Mouse (Mus musculus) left cerebral cortex, adult 9 months (tissue): ENCODE measurements at regions not wholly inside any gene's neighbourhood (a gene's known extent, or its start where the extent isn't known, plus 50 kb on each side); places are given as distances from the start of the nearest gene placed in this dataset.

Experiments
- DNase-seq, 2 experiments: peaks; one replicate each; pipeline ENCODE4 v3.0.0; 2022; ENCODE audit warnings: low spot score in 2 of 2

DNA sequence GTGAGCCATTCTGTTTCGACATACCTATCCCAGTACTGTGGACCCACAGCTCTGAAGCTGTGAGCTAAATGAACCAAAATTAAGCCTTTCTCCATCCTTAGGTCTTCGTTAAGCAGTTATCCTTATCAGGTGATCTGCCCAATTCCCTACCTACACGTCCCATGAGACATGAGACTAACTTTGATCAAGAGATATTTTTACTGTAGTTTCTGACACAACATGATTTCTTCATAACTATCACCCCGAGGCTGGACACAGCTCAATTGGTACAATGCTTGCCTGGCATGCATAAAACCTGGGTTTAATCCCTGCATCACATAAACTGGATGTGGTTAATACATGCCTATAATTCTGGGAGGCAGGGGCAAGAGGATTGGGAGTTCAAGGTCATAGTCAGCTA lies 82.2 kb upstream of the Elovl6 start:
- DNase-seq: no peak

DNA sequence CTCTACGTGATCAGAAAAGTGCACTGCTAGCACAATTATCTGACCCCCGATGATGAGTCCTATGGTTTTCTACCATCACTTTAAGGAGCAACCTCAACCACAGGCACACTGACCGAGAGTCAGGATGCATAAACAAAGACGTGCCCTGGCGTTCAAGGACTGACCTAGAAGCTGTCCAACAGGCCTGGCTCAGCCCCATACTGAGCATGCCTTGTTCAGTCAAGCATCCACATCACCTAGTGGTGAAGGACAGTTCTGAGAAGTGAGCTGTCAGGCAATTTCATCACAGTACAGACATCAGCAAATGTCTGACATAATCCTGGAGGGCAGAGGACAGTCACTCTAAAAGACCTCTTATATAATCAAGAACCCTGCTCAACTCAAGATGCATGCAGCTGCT lies 81.5 kb upstream of the Elovl6 start:
- no peak for DNase-seq

DNA sequence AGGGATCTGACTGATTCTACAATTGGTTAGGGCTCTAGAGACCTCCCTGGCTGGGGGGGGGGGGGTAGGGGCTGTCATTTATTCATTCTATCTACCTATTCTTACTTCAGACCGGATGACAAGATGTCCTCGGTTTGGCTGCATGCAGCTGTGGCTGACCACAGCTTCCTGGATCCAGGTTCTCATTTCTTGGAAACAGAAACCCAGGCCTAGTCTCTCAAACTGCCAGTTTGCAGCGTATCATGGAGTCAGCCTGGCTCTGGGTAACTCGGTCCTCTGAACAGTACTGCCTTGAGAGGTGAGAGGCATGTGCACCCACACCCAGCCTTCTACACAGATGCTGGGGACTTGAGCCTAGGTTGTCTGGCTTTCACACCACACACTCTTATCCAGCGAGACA lies 62.1 kb upstream of the Elovl6 start:
- no peak for DNase-seq

DNA sequence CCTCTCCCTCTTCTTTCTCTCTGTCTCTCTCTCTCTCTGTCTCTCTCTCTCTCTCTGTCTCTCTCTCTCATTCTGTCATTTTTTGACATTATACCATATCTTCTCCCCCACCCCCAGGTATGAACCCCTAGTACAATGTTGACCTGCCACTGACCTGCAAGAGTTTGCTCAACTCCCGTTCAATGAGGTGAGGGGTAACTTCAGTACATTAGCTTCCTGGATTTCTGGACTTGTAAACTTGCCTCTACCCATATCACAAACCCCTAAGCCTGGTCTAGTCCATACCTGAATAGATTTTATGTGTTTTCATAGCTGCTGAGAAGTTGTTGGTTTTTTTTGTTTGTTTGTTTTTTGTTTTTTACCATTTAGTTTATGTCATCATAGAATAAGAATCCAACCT lies 60.8 kb upstream of the Elovl6 start:
- no peak for DNase-seq

DNA sequence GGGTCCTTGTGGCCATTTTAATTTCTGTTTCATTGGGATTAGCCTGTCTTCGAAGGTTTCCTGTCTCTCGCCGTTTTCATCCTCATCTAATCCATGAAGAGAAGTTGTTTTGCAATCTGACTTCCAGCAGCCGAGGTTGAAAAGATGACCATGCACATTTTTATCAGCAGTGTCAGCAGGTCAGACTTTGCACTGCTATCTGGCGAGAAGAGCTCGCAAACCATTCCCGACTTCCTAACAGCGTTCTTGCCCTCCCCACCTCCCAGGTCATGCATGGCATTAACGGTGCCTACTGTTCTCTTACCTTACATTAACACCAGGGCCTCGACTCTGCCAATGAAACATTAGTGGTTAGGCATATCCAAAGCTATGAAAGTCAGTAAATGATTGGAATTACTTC lies 60.1 kb upstream of the Elovl6 start:
- DNase-seq: no peak

DNA sequence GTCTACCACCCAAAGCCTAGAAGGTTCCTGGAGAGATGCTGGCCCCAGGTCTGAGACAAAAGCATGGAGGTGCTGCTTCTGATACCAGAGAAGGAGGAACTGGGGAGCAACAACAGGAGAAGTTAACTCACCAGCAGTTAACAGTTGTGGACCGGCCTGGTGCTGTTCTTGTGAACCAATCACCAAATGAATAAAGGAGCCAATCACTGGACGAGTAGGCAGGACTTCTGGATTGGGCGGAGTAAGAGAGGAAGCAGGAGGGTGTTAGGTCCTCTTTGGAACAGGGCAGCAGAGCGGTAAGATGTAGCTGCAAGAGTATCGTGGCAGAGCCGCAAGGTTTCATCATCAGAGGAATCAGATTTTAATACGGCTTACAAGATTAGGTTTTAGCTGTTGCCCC lies 57.7 kb upstream of the Elovl6 start:
- DNase-seq: no peak

DNA sequence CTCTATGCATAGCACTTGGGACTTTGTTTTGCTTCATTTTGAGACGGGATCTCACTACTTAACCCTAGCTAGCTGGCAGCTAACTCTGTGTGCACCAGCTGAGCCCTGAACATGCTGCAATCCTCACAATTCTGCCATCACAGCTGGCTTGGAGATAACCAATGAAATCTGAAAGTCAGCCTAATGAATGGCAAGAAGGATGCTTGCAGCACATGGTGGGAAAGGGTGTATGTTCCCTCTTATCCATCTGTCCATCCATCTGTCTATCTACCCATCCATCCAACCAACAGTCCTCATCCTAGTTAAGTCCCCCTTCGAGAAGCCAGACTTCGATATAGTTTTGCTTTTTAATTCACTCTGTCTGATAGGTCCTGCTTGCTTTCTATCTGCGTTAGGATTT lies 55.9 kb upstream of the Elovl6 start:
- DNase-seq: no peak

DNA sequence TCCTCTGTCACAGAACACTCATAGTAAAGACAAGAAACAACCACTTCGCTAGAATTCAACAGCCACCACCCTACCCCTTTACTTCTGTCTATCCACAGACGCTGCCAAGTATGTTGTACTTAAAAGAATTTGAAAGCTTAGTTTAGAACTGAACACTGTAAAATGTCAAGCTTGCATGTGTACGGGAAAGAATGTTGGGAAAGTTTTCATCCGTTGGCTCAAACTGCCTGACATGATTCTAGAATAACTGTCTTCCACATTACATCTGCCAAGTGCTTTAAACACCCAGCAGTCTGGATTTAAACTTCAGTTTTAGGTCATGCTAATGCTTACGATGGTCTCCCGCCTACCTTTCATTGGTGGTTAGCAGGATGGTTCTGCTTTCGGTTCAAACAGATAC lies 54.1 kb upstream of the Elovl6 start:
- DNase-seq: no peak

DNA sequence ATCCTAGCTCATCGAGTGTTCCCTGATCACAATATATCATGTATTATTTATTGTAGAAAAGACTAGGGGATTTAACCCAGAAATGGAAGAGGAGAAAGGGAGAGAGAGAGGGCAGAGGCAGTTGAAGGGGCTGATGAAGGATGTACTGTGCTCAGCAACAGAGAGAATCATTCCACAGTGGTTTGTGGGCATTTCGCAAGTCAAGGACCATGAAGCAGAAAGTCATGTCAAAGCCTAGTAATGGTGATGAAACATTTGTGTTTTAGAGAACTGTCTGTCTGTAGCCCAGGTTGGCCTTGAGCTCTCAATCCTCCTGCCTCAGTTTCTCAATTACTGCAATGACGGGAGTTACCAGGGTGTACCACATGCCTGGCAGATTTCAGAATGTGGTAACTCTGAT lies 50.9 kb upstream of the Elovl6 start:
- no peak for DNase-seq
